Mouse (Mus musculus): Measurements from ENCODE around the gene Olfr875. TPM values are rescaled to one million over a fixed set of nuclear protein-coding genes. Genes with fewer than 3 reads are reported as not detected.

Gene Olfr875
- not detected in 2 replicates for polyA plus RNA-seq (2012; rRNA removed)

- no peaks in the 10 kb centered on the region for H3K27me3 ChIP-seq (ENCODE audit: control insufficient read depth, insufficient read depth, low read length)
- TF ChIP-seq CTCF (IDR thresholded peaks at IDR 0.05; ENCODE audit: borderline replicate concordance, control insufficient read depth, extremely low read depth, insufficient read depth, low read length, poor library complexity) (no peak), POLR2A (IDR thresholded peaks at IDR 0.05; ENCODE audit: control insufficient read depth, extremely low read depth, insufficient read depth, low read length, poor library complexity) (no peak)
- no peaks in the 10 kb centered on the region for H3K4me1 ChIP-seq (replicated peaks; ENCODE audit: control insufficient read depth, insufficient read depth, low read length)
- no peak within 1 kb of the TSS for H3K27ac ChIP-seq (ENCODE audit: control insufficient read depth, insufficient read depth, low read length)
- H3K36me3 ChIP-seq (ENCODE audit: control insufficient read depth, insufficient read depth, low read length) = no peaks in the 10 kb centered on the region
- no peak for DNase-seq
- H3K4me3 ChIP-seq (ENCODE audit: control insufficient read depth, insufficient read depth, low read length) = no peak within 1 kb of the TSS
- 42% methylated on average over 2 of the region's 2 CpGs for WGBS
Measured at GRCm38 (mm10) chr9:37771759-37772158, at the start of gene Olfr875. TSS of gene Olfr875 (plus strand) at chr9:37771857.

GRCm38 (mm10) chr9:37734310-37734709, 37.3 kb upstream of the Olfr875 start:
- Histone ChIP-seq H3K4me3 (ENCODE audit: control insufficient read depth, insufficient read depth, low read length) (no peak overlapping the region), H3K4me1 (replicated peaks; ENCODE audit: control insufficient read depth, insufficient read depth, low read length) (no peaks in the 10 kb centered on the region), H3K27ac (ENCODE audit: control insufficient read depth, insufficient read depth, low read length) (no peak overlapping the region), H3K36me3 (ENCODE audit: control insufficient read depth, insufficient read depth, low read length) (no peaks in the 10 kb centered on the region), H3K27me3 (ENCODE audit: control insufficient read depth, insufficient read depth, low read length) (no peaks in the 10 kb centered on the region)
- DNase-seq = no peak
- no peak for TF ChIP-seq CTCF (IDR thresholded peaks at IDR 0.05; ENCODE audit: borderline replicate concordance, control insufficient read depth, extremely low read depth, insufficient read depth, low read length, poor library complexity)
- no peak for TF ChIP-seq POLR2A (IDR thresholded peaks at IDR 0.05; ENCODE audit: control insufficient read depth, extremely low read depth, insufficient read depth, low read length, poor library complexity)
- 100% methylated on average over 1 of the region's 1 CpGs for WGBS

GRCm38 (mm10) chr9:37744806-37745205, 26.9 kb upstream of the Olfr875 start, which contains the start of gene Olfr874:
TSS of gene Olfr874 (plus strand) at chr9:37745106.
- no peak for DNase-seq
- H3K27ac ChIP-seq (ENCODE audit: control insufficient read depth, insufficient read depth, low read length) = no peak within 1 kb of the TSS
- no peak for TF ChIP-seq POLR2A (IDR thresholded peaks at IDR 0.05; ENCODE audit: control insufficient read depth, extremely low read depth, insufficient read depth, low read length, poor library complexity)
- TF ChIP-seq CTCF (IDR thresholded peaks at IDR 0.05; ENCODE audit: borderline replicate concordance, control insufficient read depth, extremely low read depth, insufficient read depth, low read length, poor library complexity) = no peak
- H3K4me3 ChIP-seq (ENCODE audit: control insufficient read depth, insufficient read depth, low read length) = no peak within 1 kb of the TSS
- no peaks in the 10 kb centered on the region for H3K4me1 ChIP-seq (replicated peaks; ENCODE audit: control insufficient read depth, insufficient read depth, low read length)
- no peaks in the 10 kb centered on the region for H3K27me3 ChIP-seq (ENCODE audit: control insufficient read depth, insufficient read depth, low read length)
- H3K36me3 ChIP-seq (ENCODE audit: control insufficient read depth, insufficient read depth, low read length) = no peaks in the 10 kb centered on the region

- TF ChIP-seq CTCF (IDR thresholded peaks at IDR 0.05; ENCODE audit: borderline replicate concordance, control insufficient read depth, extremely low read depth, insufficient read depth, low read length, poor library complexity) (no peak), POLR2A (IDR thresholded peaks at IDR 0.05; ENCODE audit: control insufficient read depth, extremely low read depth, insufficient read depth, low read length, poor library complexity) (no peak)
Measured at GRCm38 (mm10) chr9:37750319-37751075, 21.2 kb upstream of the Olfr875 start.

GRCm38 (mm10) chr9:37751467-37751866, 20.2 kb upstream of the Olfr875 start:
- 73% methylated on average over 2 of the region's 2 CpGs for WGBS
- no peaks in the 10 kb centered on the region for H3K4me1 ChIP-seq (replicated peaks; ENCODE audit: control insufficient read depth, insufficient read depth, low read length)
- H3K27ac ChIP-seq (ENCODE audit: control insufficient read depth, insufficient read depth, low read length) = no peak overlapping the region
- H3K4me3 ChIP-seq (ENCODE audit: control insufficient read depth, insufficient read depth, low read length) = no peak overlapping the region
- no peak for DNase-seq
- no peak for TF ChIP-seq POLR2A (IDR thresholded peaks at IDR 0.05; ENCODE audit: control insufficient read depth, extremely low read depth, insufficient read depth, low read length, poor library complexity)
- no peak for TF ChIP-seq CTCF (IDR thresholded peaks at IDR 0.05; ENCODE audit: borderline replicate concordance, control insufficient read depth, extremely low read depth, insufficient read depth, low read length, poor library complexity)
- H3K36me3 ChIP-seq (ENCODE audit: control insufficient read depth, insufficient read depth, low read length) = no peaks in the 10 kb centered on the region
- H3K27me3 ChIP-seq (ENCODE audit: control insufficient read depth, insufficient read depth, low read length) = no peaks in the 10 kb centered on the region

More at GRCm38 (mm10) chr9:37750319-37751075, 21.2 kb upstream of the Olfr875 start:
- Histone ChIP-seq H3K4me1 (replicated peaks; ENCODE audit: control insufficient read depth, insufficient read depth, low read length) (no peaks in the 10 kb centered on the region), H3K4me3 (ENCODE audit: control insufficient read depth, insufficient read depth, low read length) (no peak overlapping the region), H3K27ac (ENCODE audit: control insufficient read depth, insufficient read depth, low read length) (no peak overlapping the region), H3K27me3 (ENCODE audit: control insufficient read depth, insufficient read depth, low read length) (no peaks in the 10 kb centered on the region), H3K36me3 (ENCODE audit: control insufficient read depth, insufficient read depth, low read length) (no peaks in the 10 kb centered on the region)
- 72% methylated on average over 7 of the region's 7 CpGs for WGBS
- DNase-seq = no peak

- no peaks in the 10 kb centered on the region for H3K27me3 ChIP-seq (ENCODE audit: control insufficient read depth, insufficient read depth, low read length)
- WGBS = 82% methylated on average over 4 of the region's 4 CpGs
- H3K4me3 ChIP-seq (ENCODE audit: control insufficient read depth, insufficient read depth, low read length) = no peak overlapping the region
- DNase-seq = no peak
- H3K36me3 ChIP-seq (ENCODE audit: control insufficient read depth, insufficient read depth, low read length) = no peaks in the 10 kb centered on the region
- TF ChIP-seq CTCF (IDR thresholded peaks at IDR 0.05; ENCODE audit: borderline replicate concordance, control insufficient read depth, extremely low read depth, insufficient read depth, low read length, poor library complexity) (no peak), POLR2A (IDR thresholded peaks at IDR 0.05; ENCODE audit: control insufficient read depth, extremely low read depth, insufficient read depth, low read length, poor library complexity) (no peak)
- H3K4me1 ChIP-seq (replicated peaks; ENCODE audit: control insufficient read depth, insufficient read depth, low read length) = no peaks in the 10 kb centered on the region
- H3K27ac ChIP-seq (ENCODE audit: control insufficient read depth, insufficient read depth, low read length) = no peak overlapping the region
Measured at GRCm38 (mm10) chr9:37752006-37752405, 19.7 kb upstream of the Olfr875 start.

Data from thymus, adult 2 months (tissue).